Mouse (Mus musculus) limb, embryonic 11.5 days (tissue): Measurements from ENCODE around the gene Cdh5. TPM values are rescaled to one million over a fixed set of nuclear protein-coding genes. Genes with fewer than 3 reads are reported as not detected.

Experiments
- ATAC-seq: fragments of 200-750 bp; cut with Nextera tagmentation; 2 replicates; pipeline ENCODE4 v1.8.0; 2017; ENCODE audit warnings: low read depth; ENCODE audit not compliant: insufficient number of reproducible peaks, low FRiP score, low TSS enrichment
- DNase-seq: peaks from one replicate; pipeline ENCODE4 v3.0.0-alpha.2; 2015; ENCODE audit warnings: low spot score
- H3K27ac ChIP-seq: fragments of 300-500 bp; sonication (generic); replicated peaks from 2 replicates; pipeline ENCODE4 v1.5.1; 2014; ENCODE audit warnings: low read depth, mild to moderate bottlenecking, low read length
- H3K27me3 ChIP-seq: fragments of 300-500 bp; sonication (generic); 2 replicates; pipeline ENCODE4 v1.6.1; 2014; ENCODE audit warnings: mild to moderate bottlenecking, low read length, mixed read lengths; ENCODE audit not compliant: control insufficient read depth, insufficient read depth
- H3K36me3 ChIP-seq: fragments of 300-500 bp; sonication (generic); 2 replicates; pipeline ENCODE4 v1.6.1; 2014; ENCODE audit warnings: mild to moderate bottlenecking, low read length, moderate library complexity, mixed read lengths; ENCODE audit not compliant: control insufficient read depth, insufficient read depth
- H3K4me1 ChIP-seq: fragments of 300-500 bp; sonication (generic); 2 replicates; pipeline ENCODE4 v1.6.1; 2014; ENCODE audit warnings: low read length, mixed read lengths; ENCODE audit not compliant: control insufficient read depth, insufficient read depth
- H3K4me2 ChIP-seq: fragments of 300-500 bp; sonication (generic); 2 replicates; pipeline ENCODE4 v1.6.1; 2014; ENCODE audit warnings: low read depth, mild to moderate bottlenecking, moderate library complexity; ENCODE audit not compliant: severe bottlenecking
- H3K4me3 ChIP-seq: fragments of 300-500 bp; sonication (generic); 2 replicates; pipeline ENCODE4 v1.5.1; 2014; ENCODE audit warnings: low read depth, low read length
- H3K9ac ChIP-seq: fragments of 300-500 bp; sonication (generic); 2 replicates; pipeline ENCODE4 v1.6.1; 2014; ENCODE audit warnings: mild to moderate bottlenecking, low read length
- H3K9me3 ChIP-seq: fragments of 300-500 bp; sonication (generic); 2 replicates; pipeline ENCODE4 v1.6.1; 2016; ENCODE audit warnings: low read length; ENCODE audit not compliant: control insufficient read depth
- WGBS: fragments of 180-500 bp; shearing (Covaris S2); extraction: QIAGEN DNeasy Blood & Tissue Kit; methylation state at CpG from one replicate; pipeline ENCODE4 v1.1.7; 2014; 5-methylcytosine and 5-hydroxymethylcytosine counted together
- polyA plus RNA-seq: library from polyadenylated mRNA; unstranded; fragments of >200 nt; fragmentation: Nextera tagmentation; extraction: Ambion mirVana; gene quantifications from 2 replicates; pipeline ENCODE4 v1.2.1, GENCODE M21; 2014

The Cdh5 gene
- polyA plus RNA-seq, 1 experiment from 2014 or later, result 22.4 TPM

- H3K4me2 ChIP-seq, result no peak overlapping the region
- no peaks in the 10 kb centered on the region for H3K9me3 ChIP-seq
- no peaks in the 10 kb centered on the region for H3K36me3 ChIP-seq
- H3K27me3 ChIP-seq, result no peaks in the 10 kb centered on the region
- H3K27ac ChIP-seq, result no peak overlapping the region
- H3K4me3 ChIP-seq, result no peak overlapping the region
- DNase-seq, result no peak
- H3K4me1 ChIP-seq, result no peaks in the 10 kb centered on the region
- H3K9ac ChIP-seq, result no peak overlapping the region
- ATAC-seq, result no peak
- WGBS, result 85% methylated on average over 5 of the region's 5 CpGs
Measured at GRCm38 (mm10) chr8:104137636-104138035, 36.2 kb downstream of the Cdh5 start.

- Histone ChIP-seq H3K4me2 (no peak overlapping the region), H3K9ac (no peak overlapping the region), H3K4me3 (no peak overlapping the region), H3K4me1 (no peaks in the 10 kb centered on the region), H3K36me3 (no peaks in the 10 kb centered on the region), H3K27ac (no peak overlapping the region), H3K27me3 (no peaks in the 10 kb centered on the region), H3K9me3 (no peaks in the 10 kb centered on the region)
- DNase-seq (no peak), ATAC-seq (no peak)
- WGBS, result 85% methylated on average over 13 of the region's 13 CpGs
Measured at GRCm38 (mm10) chr8:104140611-104141010, 39.2 kb downstream of the Cdh5 start.

GRCm38 (mm10) chr8:104142415-104142814, 41.0 kb downstream of the Cdh5 start:
- DNase-seq (no peak), ATAC-seq (no peak)
- Histone ChIP-seq H3K4me2 (no peak overlapping the region), H3K4me1 (no peaks in the 10 kb centered on the region), H3K9me3 (no peaks in the 10 kb centered on the region), H3K27me3 (no peaks in the 10 kb centered on the region), H3K9ac (no peak overlapping the region), H3K36me3 (no peaks in the 10 kb centered on the region), H3K27ac (no peak overlapping the region), H3K4me3 (no peak overlapping the region)
- 91% methylated on average over 25 of the region's 25 CpGs for WGBS

- Histone ChIP-seq H3K4me3 (no peak overlapping the region), H3K4me1 (no peaks in the 10 kb centered on the region), H3K27me3 (no peaks in the 10 kb centered on the region), H3K9ac (no peak overlapping the region), H3K9me3 (no peaks in the 10 kb centered on the region), H3K4me2 (no peak overlapping the region), H3K36me3 (no peaks in the 10 kb centered on the region), H3K27ac (no peak overlapping the region)
- DNase-seq (no peak), ATAC-seq (no peak)
- 71% methylated on average over 4 of the region's 4 CpGs for WGBS
Measured at GRCm38 (mm10) chr8:104143379-104143778, 42.0 kb downstream of the Cdh5 start.

GRCm38 (mm10) chr8:104144434-104145216, 43.2 kb downstream of the Cdh5 start:
- H3K36me3 ChIP-seq, result no peaks in the 10 kb centered on the region
- DNase-seq, result no peak
- no peak overlapping the region for H3K9ac ChIP-seq
- WGBS, result 88% methylated on average over 13 of the region's 13 CpGs
- no peaks in the 10 kb centered on the region for H3K9me3 ChIP-seq
- H3K4me3 ChIP-seq, result no peak overlapping the region
- ATAC-seq, result no peak
- H3K27me3 ChIP-seq, result no peaks in the 10 kb centered on the region
- no peaks in the 10 kb centered on the region for H3K4me1 ChIP-seq
- no peak overlapping the region for H3K27ac ChIP-seq
- H3K4me2 ChIP-seq, result no peak overlapping the region

GRCm38 (mm10) chr8:104145981-104146689, 44.7 kb downstream of the Cdh5 start:
- ATAC-seq (peak; percentile 66; the same call in 1 of the 2 replicates), DNase-seq (peak; percentile 93)
- no peak overlapping the region for H3K4me2 ChIP-seq
- H3K27me3 ChIP-seq, result no peaks in the 10 kb centered on the region
- H3K9ac ChIP-seq, result no peak overlapping the region
- H3K4me1 ChIP-seq, result no peaks in the 10 kb centered on the region
- no peak overlapping the region for H3K27ac ChIP-seq
- 32% methylated on average over 15 of the region's 15 CpGs for WGBS
- H3K36me3 ChIP-seq, result no peaks in the 10 kb centered on the region
- no peak overlapping the region for H3K4me3 ChIP-seq
- no peaks in the 10 kb centered on the region for H3K9me3 ChIP-seq

- Histone ChIP-seq H3K4me1 (no peaks in the 10 kb centered on the region), H3K27me3 (no peaks in the 10 kb centered on the region), H3K9ac (no peak overlapping the region), H3K27ac (no peak overlapping the region), H3K4me3 (no peak overlapping the region), H3K4me2 (no peak overlapping the region), H3K9me3 (no peaks in the 10 kb centered on the region), H3K36me3 (no peaks in the 10 kb centered on the region)
- ATAC-seq, result no peak
- 88% methylated on average over 15 of the region's 15 CpGs for WGBS
- DNase-seq, result no peak
Measured at GRCm38 (mm10) chr8:104146717-104147494, 45.5 kb downstream of the Cdh5 start.

GRCm38 (mm10) chr8:104147947-104148346, 46.5 kb downstream of the Cdh5 start:
- DNase-seq (no peak), ATAC-seq (peak; percentile 60; the same call in 1 of the 2 replicates)
- H3K4me1 ChIP-seq, result no peaks in the 10 kb centered on the region
- WGBS, result 90% methylated on average over 2 of the region's 2 CpGs
- H3K36me3 ChIP-seq, result no peaks in the 10 kb centered on the region
- no peaks in the 10 kb centered on the region for H3K27me3 ChIP-seq
- no peak overlapping the region for H3K27ac ChIP-seq
- no peak overlapping the region for H3K4me2 ChIP-seq
- no peak overlapping the region for H3K9ac ChIP-seq
- no peak overlapping the region for H3K4me3 ChIP-seq
- H3K9me3 ChIP-seq, result no peaks in the 10 kb centered on the region
